Mouse (Mus musculus) MEL (cell line): ENCODE data around the gene Nrxn2. TPM values are rescaled to one million over a fixed set of nuclear protein-coding genes. Genes with fewer than 3 reads are reported as not detected.

Experiments used
- DNase-seq: peaks from one replicate; pipeline ENCODE4 v3.0.0; 2011; ENCODE audit warnings: low read depth, low spot score
- H3K27ac ChIP-seq: 2 replicates; pipeline ENCODE4 v1.5.1; 2012; ENCODE audit warnings: low read depth, mild to moderate bottlenecking, control low read depth, low read length, moderate library complexity; ENCODE audit not compliant: control insufficient read depth
- H3K27me3 ChIP-seq, 2 experiments: fragments of 150-350 bp in 1 of 2; sonication (generic) in 1 of 2; 2 replicates each; pipeline ENCODE4 v1.6.1; 2012; ENCODE audit warnings: low read length in 2 of 2, mild to moderate bottlenecking in 2 of 2, improper control_type of control experiment in 1 of 2, moderate library complexity in 1 of 2; ENCODE audit not compliant: insufficient read depth in 2 of 2, control insufficient read depth in 1 of 2
- H3K36me3 ChIP-seq, 2 experiments: 2 replicates each; pipeline ENCODE4 v1.6.1; 2012 to 2014; ENCODE audit warnings: low read length in 2 of 2, improper control_type of control experiment in 1 of 2, inconsistent platforms in 1 of 2, mild to moderate bottlenecking in 1 of 2; ENCODE audit not compliant: insufficient read depth in 2 of 2, control insufficient read depth in 1 of 2
- H3K4me1 ChIP-seq, 2 experiments: fragments of 150-350 bp in 1 of 2; sonication (generic) in 1 of 2; 2 replicates each; pipeline ENCODE4 v1.6.1; 2012; ENCODE audit warnings: low read length in 2 of 2, improper control_type of control experiment in 1 of 2, mild to moderate bottlenecking in 1 of 2; ENCODE audit not compliant: insufficient read depth in 2 of 2, control insufficient read depth in 1 of 2
- H3K4me3 ChIP-seq, 2 experiments: fragments of 150-350 bp in 1 of 2; sonication (generic) in 1 of 2; 2 replicates each; pipeline ENCODE4 v1.5.1; 2012; ENCODE audit warnings: low read depth in 2 of 2, low read length in 2 of 2, mild to moderate bottlenecking in 2 of 2, moderate library complexity in 2 of 2, control low read depth in 1 of 2, improper control_type of control experiment in 1 of 2; ENCODE audit not compliant: control insufficient read depth in 1 of 2, insufficient read depth in 1 of 2
- H3K79me2 ChIP-seq: 2 replicates; pipeline ENCODE4 v1.6.1; 2012; ENCODE audit warnings: mild to moderate bottlenecking, low read length, moderate library complexity; ENCODE audit not compliant: control insufficient read depth, poor library complexity, insufficient read depth
- H3K9ac ChIP-seq: 2 replicates; pipeline ENCODE4 v1.6.1; 2012; ENCODE audit warnings: low read depth, mild to moderate bottlenecking, control low read depth, low read length, moderate library complexity; ENCODE audit not compliant: control insufficient read depth, poor library complexity, severe bottlenecking
- H3K9me3 ChIP-seq: fragments of 150-350 bp; sonication (generic); replicated peaks from 2 replicates; pipeline ENCODE4 v1.6.1; 2012; ENCODE audit warnings: mild to moderate bottlenecking, low read length, improper control_type of control experiment, moderate library complexity; ENCODE audit not compliant: insufficient read depth
- BHLHE40 ChIP-seq: IDR thresholded peaks from 2 replicates; pipeline ENCODE4 v1.6.1; 2012; ENCODE audit warnings: low read depth, mild to moderate bottlenecking, inconsistent platforms, low read length, improper control_type of control experiment, borderline replicate concordance
- CHD1 ChIP-seq: IDR thresholded peaks from 2 replicates; pipeline ENCODE4 v1.6.1; 2012; ENCODE audit warnings: low read depth, mild to moderate bottlenecking, inconsistent platforms, low read length, improper control_type of control experiment
- CTCF ChIP-seq, 3 experiments: IDR thresholded peaks in 2 of 3; conservative IDR thresholded peaks in 1 of 3; 2 replicates each; pipeline ENCODE4 v1.5.1; 2011 to 2012; ENCODE audit warnings: low read length in 3 of 3, low read depth in 2 of 3, mild to moderate bottlenecking in 2 of 3, improper control_type of control experiment in 1 of 3, inconsistent platforms in 1 of 3, mixed read lengths in 1 of 3, moderate library complexity in 1 of 3; ENCODE audit not compliant: control insufficient read depth in 1 of 3, insufficient read depth in 1 of 3, poor library complexity in 1 of 3, severe bottlenecking in 1 of 3
- ELF1 ChIP-seq: IDR thresholded peaks from 2 replicates; pipeline ENCODE4 v1.6.1; 2014; ENCODE audit warnings: low read depth, mild to moderate bottlenecking, inconsistent platforms, low read length, improper control_type of control experiment, moderate library complexity
- EP300 ChIP-seq, 2 experiments: IDR thresholded peaks; 2 replicates each; pipeline ENCODE4 v1.6.1; 2011; ENCODE audit warnings: improper control_type of control experiment in 2 of 2, low read length in 2 of 2, low read depth in 1 of 2, mild to moderate bottlenecking in 1 of 2
- GABPA ChIP-seq: IDR thresholded peaks from 2 replicates; pipeline ENCODE4 v1.6.1; 2012; ENCODE audit warnings: low read depth, mild to moderate bottlenecking, inconsistent platforms, low read length, improper control_type of control experiment, moderate library complexity
- MXI1 ChIP-seq: IDR thresholded peaks from 2 replicates; pipeline ENCODE4 v1.6.1; 2011; ENCODE audit warnings: mild to moderate bottlenecking, low read depth, low read length, improper control_type of control experiment
- NRF1 ChIP-seq: IDR thresholded peaks from 2 replicates; pipeline ENCODE4 v1.6.1; 2014; ENCODE audit warnings: low read depth, mild to moderate bottlenecking, inconsistent platforms, low read length, improper control_type of control experiment, moderate library complexity; ENCODE audit not compliant: poor library complexity, insufficient read depth, severe bottlenecking
- POLR2A ChIP-seq, 2 experiments: IDR thresholded peaks; 2 replicates each; pipeline ENCODE4 v1.6.1; 2011 to 2012; ENCODE audit warnings: low read length in 2 of 2, mild to moderate bottlenecking in 2 of 2, control low read depth in 1 of 2, improper control_type of control experiment in 1 of 2, low read depth in 1 of 2, moderate library complexity in 1 of 2; ENCODE audit not compliant: control insufficient read depth in 1 of 2, insufficient read depth in 1 of 2, poor library complexity in 1 of 2
- POLR2AphosphoS2 ChIP-seq: IDR thresholded peaks from 2 replicates; pipeline ENCODE4 v1.6.1; 2011; ENCODE audit warnings: low read length, improper control_type of control experiment
- RAD21 ChIP-seq: IDR thresholded peaks from 2 replicates; pipeline ENCODE4 v1.6.1; 2011; ENCODE audit warnings: mild to moderate bottlenecking, low read depth, low read length, improper control_type of control experiment
- SMC3 ChIP-seq: IDR thresholded peaks from 2 replicates; pipeline ENCODE4 v1.6.1; 2011; ENCODE audit warnings: low read depth, low read length, improper control_type of control experiment
- ZMIZ1 ChIP-seq: IDR thresholded peaks from 2 replicates; pipeline ENCODE4 v1.6.1; 2012; ENCODE audit warnings: low read depth, mild to moderate bottlenecking, inconsistent platforms, low read length, improper control_type of control experiment, moderate library complexity
- polyA plus RNA-seq, 2 experiments: library from polyadenylated mRNA; stranded (reverse) in 1 of 2; unstranded in 1 of 2; fragments of >175 nt in 1 of 2; fragments of >200 nt in 1 of 2; gene quantifications; 2 replicates each; pipeline versions ENCODE4 v1.2.1 to v1.2.4; 2012; ENCODE audit warnings: low replicate concordance in 2 of 2, low read depth in 1 of 2; ENCODE audit not compliant: insufficient read length in 2 of 2, insufficient read depth in 1 of 2, missing spikeins in 1 of 2
- total RNA-seq: library from RNA; depleted of rRNA; stranded (reverse); fragments of 300-350 nt; gene quantifications from 2 replicates; pipeline ENCODE4 v1.2.3, GENCODE M21; 2012

Gene Nrxn2
- total and polyA plus RNA-seq, 3 experiments: 0.39 to 0.42 TPM; not detected in 1

- H3K9ac ChIP-seq: no peak overlapping the region
- no peak for DNase-seq
- TF ChIP-seq POLR2AphosphoS2 (0 out of 2 replicates have a peak, but pooled peaks have one; percentile 2), GABPA (no peak)
- peaks cover 1 to 2% of the 10 kb centered on the region in 2 experiments; a peak in 3 of 4 replicates for H3K4me1 ChIP-seq
- no peaks in the 10 kb centered on the region for H3K9me3 ChIP-seq
- peaks cover 14 to 30% of the 10 kb centered on the region in 2 experiments for H3K36me3 ChIP-seq
- no peaks in the 10 kb centered on the region for H3K27me3 ChIP-seq
- H3K4me3 ChIP-seq: no peak overlapping the region
- peaks cover 5% of the 10 kb centered on the region for H3K79me2 ChIP-seq
- H3K27ac ChIP-seq: no peak overlapping the region
These were observed 42.9 kb upstream of the Nrxn2 start for GRCm38 (mm10) chr19:6375423-6376254.

GRCm38 (mm10) chr19:6376255-6376564 lies 42.3 kb upstream of the Nrxn2 start:
- Histone ChIP-seq H3K9ac (no peak overlapping the region), H3K4me3 (no peak overlapping the region), H3K9me3 (no peaks in the 10 kb centered on the region), H3K27ac (no peak overlapping the region), H3K27me3 (no peaks in the 10 kb centered on the region), H3K79me2 (peaks cover 3% of the 10 kb centered on the region; the same call in 1 of the 2 replicates), H3K36me3 (peaks cover 10 to 24% of the 10 kb centered on the region in 2 experiments), H3K4me1 (no peaks in the 10 kb centered on the region)
- TF ChIP-seq CTCF (IDR thresholded peaks at IDR 0.05 in 2 of 3, conservative IDR thresholded peaks at IDR 0.05 in 1 of 3; ENCODE audit: control insufficient read depth in 1 of 3, insufficient read depth in 1 of 3, low read depth in 2 of 3, low read length in 3 of 3, poor library complexity in 1 of 3, severe bottlenecking in 1 of 3): peak; percentile 51 to 78 (median 54)
- no peak for TF ChIP-seq BHLHE40
- no peak for DNase-seq

GRCm38 (mm10) chr19:6376643-6377042 lies 41.9 kb upstream of the Nrxn2 start:
- Histone ChIP-seq H3K36me3 (peaks cover 9 to 20% of the 10 kb centered on the region in 2 experiments; a peak in 3 of 4 replicates), H3K4me3 (no peak overlapping the region), H3K27me3 (no peaks in the 10 kb centered on the region), H3K79me2 (peaks cover 3% of the 10 kb centered on the region; the same call in 1 of the 2 replicates), H3K27ac (no peak overlapping the region), H3K4me1 (no peaks in the 10 kb centered on the region), H3K9me3 (no peaks in the 10 kb centered on the region), H3K9ac (no peak overlapping the region)
- DNase-seq: no peak
- TF ChIP-seq POLR2A (IDR thresholded peaks at IDR 0.05; ENCODE audit: control insufficient read depth in 1 of 2, insufficient read depth in 1 of 2, low read depth in 1 of 2, low read length in 2 of 2, poor library complexity in 1 of 2) (no peak), BHLHE40 (no peak), RAD21 (no peak), SMC3 (no peak), CHD1 (no peak), MXI1 (no peak), ZMIZ1 (no peak), CTCF (IDR thresholded peaks at IDR 0.05 in 2 of 3, conservative IDR thresholded peaks at IDR 0.05 in 1 of 3; ENCODE audit: control insufficient read depth in 1 of 3, insufficient read depth in 1 of 3, low read depth in 2 of 3, low read length in 3 of 3, poor library complexity in 1 of 3, severe bottlenecking in 1 of 3) (no peak), EP300 (IDR thresholded peaks at IDR 0.05; ENCODE audit: low read depth in 1 of 2, low read length in 2 of 2) (no peak), NRF1 (no peak), POLR2AphosphoS2 (no peak), ELF1 (no peak)
